Mouse (Mus musculus) megakaryocyte-erythroid progenitor cell, adult 5-6 weeks (primary cell): ENCODE data around the gene Kif16b. TPM values are rescaled to one million over a fixed set of nuclear protein-coding genes. Genes with fewer than 3 reads are reported as not detected.

Experiments
- ATAC-seq: replicated peaks from 2 replicates; pipeline ENCODE4 v1.8.0; 2016; ENCODE audit warnings: mild to moderate bottlenecking, inconsistent platforms; ENCODE audit not compliant: severe bottlenecking, poor library complexity, low FRiP score, low TSS enrichment
- total RNA-seq, 2 experiments: library from RNA; stranded (forward) in 1 of 2; stranded (reverse) in 1 of 2; fragments of 200-1000, 215-1000 nt in 1 of 2; fragments of >200 nt in 1 of 2; fragmentation: Nextera tagmentation in 1 of 2; gene quantifications; 2 replicates each; pipeline ENCODE4 v1.2.3; 2014 to 2017

The Kif16b gene
- total RNA-seq, 2 experiments from 2014 or later, result 9.2 to 13.7 TPM

- no peak for ATAC-seq
Observed at GRCm38 (mm10) chr2:142694019-142694935, 207.1 kb downstream of the Kif16b start.

- no peak for ATAC-seq
Observed at GRCm38 (mm10) chr2:142693461-142693860, 207.9 kb downstream of the Kif16b start.

GRCm38 (mm10) chr2:142689496-142689895 is 211.8 kb downstream of the Kif16b start:
- no peak for ATAC-seq

GRCm38 (mm10) chr2:142687936-142688514 is 213.3 kb downstream of the Kif16b start:
- ATAC-seq, result no peak

GRCm38 (mm10) chr2:142682965-142683709 is 218.2 kb downstream of the Kif16b start:
- no peak for ATAC-seq

GRCm38 (mm10) chr2:142668426-142668825 is 232.9 kb downstream of the Kif16b start:
- ATAC-seq, result no peak

- ATAC-seq, result no peak
Observed at GRCm38 (mm10) chr2:142651591-142651990, 249.7 kb downstream of the Kif16b start.

- ATAC-seq, result no peak
Observed at GRCm38 (mm10) chr2:142648023-142648453, 253.3 kb downstream of the Kif16b start.

- no peak for ATAC-seq
Observed at GRCm38 (mm10) chr2:142646863-142647262, 254.5 kb downstream of the Kif16b start.

GRCm38 (mm10) chr2:142641766-142642165 is 259.6 kb downstream of the Kif16b start:
- ATAC-seq, result no peak

GRCm38 (mm10) chr2:142635606-142636304 is 265.6 kb downstream of the Kif16b start:
- ATAC-seq, result no peak

- ATAC-seq, result no peak
Observed at GRCm38 (mm10) chr2:142633996-142634559, 267.3 kb downstream of the Kif16b start.

- ATAC-seq, result no peak
Observed at GRCm38 (mm10) chr2:142629523-142630312, 271.6 kb downstream of the Kif16b start.

GRCm38 (mm10) chr2:142625756-142626155 is 275.6 kb downstream of the Kif16b start:
- no peak for ATAC-seq

- ATAC-seq, result no peak
Observed at GRCm38 (mm10) chr2:142625101-142625500, 276.2 kb downstream of the Kif16b start.

GRCm38 (mm10) chr2:142624254-142624653 is 277.1 kb downstream of the Kif16b start:
- no peak for ATAC-seq

GRCm38 (mm10) chr2:142621152-142621551 is 280.2 kb downstream of the Kif16b start:
- no peak for ATAC-seq

- no peak for ATAC-seq
Observed at GRCm38 (mm10) chr2:142619926-142620325, 281.4 kb downstream of the Kif16b start.
